Mouse (Mus musculus) cerebellum, adult 11 months (tissue): Measurements from ENCODE around the gene Akap6.

Source experiments
- DNase-seq: peaks from one replicate; pipeline ENCODE4 v3.0.0; 2022

The Akap6 gene

GRCm38 (mm10) chr12:52850332-52851036 lies 151.3 kb downstream of the Akap6 start:
- DNase-seq = no peak

GRCm38 (mm10) chr12:52851221-52851620 lies 152.0 kb downstream of the Akap6 start:
- DNase-seq = no peak

GRCm38 (mm10) chr12:52854236-52854679 lies 155.1 kb downstream of the Akap6 start:
- DNase-seq = no peak

- no peak for DNase-seq
Measured at GRCm38 (mm10) chr12:52856104-52856503, 156.9 kb downstream of the Akap6 start.

- DNase-seq = no peak
Measured at GRCm38 (mm10) chr12:52857306-52857705, 158.1 kb downstream of the Akap6 start.

- DNase-seq = no peak
Measured at GRCm38 (mm10) chr12:52861922-52862321, 162.7 kb downstream of the Akap6 start.

- no peak for DNase-seq
Measured at GRCm38 (mm10) chr12:52868000-52868624, 168.9 kb downstream of the Akap6 start.

- no peak for DNase-seq
Measured at GRCm38 (mm10) chr12:52871604-52872003, 172.4 kb downstream of the Akap6 start.

GRCm38 (mm10) chr12:52874332-52874923 lies 175.2 kb downstream of the Akap6 start:
- no peak for DNase-seq

- DNase-seq = peak; percentile 28
Measured at GRCm38 (mm10) chr12:52876065-52876464, 176.9 kb downstream of the Akap6 start.

- DNase-seq = no peak
Measured at GRCm38 (mm10) chr12:52876978-52877769, 178.0 kb downstream of the Akap6 start.

GRCm38 (mm10) chr12:52879324-52879723 lies 180.1 kb downstream of the Akap6 start:
- DNase-seq = no peak

- DNase-seq = no peak
Measured at GRCm38 (mm10) chr12:52892519-52892918, 193.3 kb downstream of the Akap6 start.

GRCm38 (mm10) chr12:52893656-52894405 lies 194.6 kb downstream of the Akap6 start:
- no peak for DNase-seq

GRCm38 (mm10) chr12:52895672-52896460 lies 196.7 kb downstream of the Akap6 start:
- DNase-seq = peak; percentile 33

- no peak for DNase-seq
Measured at GRCm38 (mm10) chr12:52896785-52897184, 197.6 kb downstream of the Akap6 start.

- DNase-seq = no peak
Measured at GRCm38 (mm10) chr12:52898130-52898529, 198.9 kb downstream of the Akap6 start.

- DNase-seq = no peak
Measured at GRCm38 (mm10) chr12:52904046-52904445, 204.9 kb downstream of the Akap6 start.

GRCm38 (mm10) chr12:52908448-52909066 lies 209.4 kb downstream of the Akap6 start:
- no peak for DNase-seq

- DNase-seq = no peak
Measured at GRCm38 (mm10) chr12:52910345-52910744, 211.2 kb downstream of the Akap6 start.

GRCm38 (mm10) chr12:52910819-52911218 lies 211.6 kb downstream of the Akap6 start:
- DNase-seq = peak; percentile 49
